Mouse (Mus musculus): ENCODE measurements around the gene Trim63.
A peak's percentile ranks its signal among the peaks of the same experiment; 100 is the strongest.

Gene Trim63

DNA sequence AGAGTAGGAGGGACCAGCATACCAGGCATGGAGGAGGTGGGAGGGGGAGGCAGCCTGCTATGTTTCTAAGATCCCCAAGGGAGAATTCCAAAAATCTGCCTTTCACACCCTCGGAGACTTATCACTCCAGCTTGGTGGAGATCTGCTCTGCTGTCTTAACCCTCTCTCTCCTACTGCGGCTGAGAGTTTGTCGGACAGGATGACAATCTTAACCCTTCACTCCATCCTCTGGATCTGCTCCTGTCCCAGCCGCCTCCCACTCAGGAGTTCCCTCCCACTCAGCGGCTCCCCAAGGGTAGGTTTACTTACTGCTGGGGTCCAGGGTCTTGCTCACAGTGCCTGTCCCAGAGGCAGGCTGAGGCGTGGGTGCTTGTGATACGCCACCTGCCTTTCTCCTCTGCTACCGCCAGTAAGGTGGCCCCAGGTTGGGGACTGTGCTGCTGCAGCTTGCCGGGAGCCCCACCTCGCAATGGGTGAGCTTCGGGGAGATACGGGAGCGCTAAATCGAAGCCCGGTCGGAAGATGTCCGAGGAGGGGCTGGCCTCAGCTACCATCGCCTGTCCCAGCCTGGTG is 55.8 kb downstream of the Trim63 start:
- no peak for DNase-seq (ENCODE audit: low spot score)

DNA sequence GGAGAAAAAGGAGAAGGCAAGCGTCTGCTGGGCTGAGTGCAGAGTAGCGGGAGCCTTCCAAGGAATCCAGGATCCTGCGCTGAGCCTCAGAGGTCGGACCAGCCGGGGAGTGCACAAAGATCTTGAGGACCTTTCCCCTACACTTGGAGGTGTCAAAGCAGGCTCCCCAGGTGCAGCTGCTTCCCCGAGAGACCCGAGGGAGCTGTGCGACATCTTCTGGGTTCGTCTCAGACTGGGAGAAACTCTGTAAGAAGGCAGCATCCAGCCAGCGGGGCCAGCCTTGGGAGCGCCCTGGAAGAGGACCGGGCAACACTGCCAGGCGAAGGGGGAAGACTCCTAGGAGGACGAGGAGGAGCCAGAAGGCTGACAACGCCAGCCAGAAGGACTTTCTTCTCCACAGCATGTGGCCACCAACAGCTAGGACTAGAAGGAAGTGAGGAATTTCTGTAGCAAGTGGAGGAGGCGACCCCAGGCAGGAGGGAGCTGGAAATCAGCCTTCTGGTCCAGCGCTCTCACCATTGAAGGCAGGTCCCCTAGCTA is 56.5 kb downstream of the Trim63 start:
- DNase-seq (ENCODE audit: low spot score): no peak

DNA sequence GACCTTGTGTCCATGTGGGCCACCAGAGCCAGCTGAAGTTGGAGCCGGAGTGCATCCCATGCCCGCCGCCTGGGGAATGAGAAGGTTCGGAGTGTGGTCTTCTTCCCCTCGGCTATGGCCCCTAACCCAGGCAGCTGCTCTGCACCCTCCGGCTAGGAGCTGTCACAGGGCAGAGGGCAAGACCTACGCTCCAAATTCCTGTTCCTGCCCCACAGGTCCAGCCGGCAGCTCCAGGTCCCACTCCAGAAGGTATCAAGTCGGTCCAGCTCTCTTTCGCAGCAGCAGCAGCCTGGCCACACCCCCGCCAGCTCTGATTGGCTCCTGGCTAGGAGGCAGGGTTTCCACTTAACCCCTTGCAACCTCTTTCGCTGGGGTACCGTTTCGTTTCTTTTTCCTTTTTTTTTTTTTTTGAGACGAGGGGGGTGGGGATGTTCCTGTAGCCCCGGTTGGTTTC is 57.4 kb downstream of the Trim63 start:
- peak; percentile 88 for DNase-seq (ENCODE audit: low spot score)

DNA sequence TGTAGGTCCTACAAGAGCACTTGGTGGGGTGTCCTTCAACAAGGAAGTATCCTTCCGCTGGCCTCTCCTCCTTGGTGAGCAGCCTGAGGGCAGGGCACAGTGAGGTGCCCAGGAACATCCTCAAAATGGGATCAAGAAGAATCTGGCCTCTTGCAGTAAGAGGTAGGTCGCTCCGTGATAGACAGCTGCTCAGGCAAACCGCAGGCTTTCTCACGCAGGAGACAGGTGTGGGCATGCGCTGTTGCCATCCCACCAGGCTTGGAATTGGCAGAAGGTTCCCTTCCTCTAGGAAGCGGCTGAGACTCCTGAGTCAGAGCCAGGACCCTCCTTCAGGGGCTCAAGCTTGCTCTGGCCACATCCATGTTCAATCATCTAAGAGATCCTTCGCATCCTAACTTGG is 58.4 kb downstream of the Trim63 start:
- DNase-seq (ENCODE audit: low spot score): no peak

DNA sequence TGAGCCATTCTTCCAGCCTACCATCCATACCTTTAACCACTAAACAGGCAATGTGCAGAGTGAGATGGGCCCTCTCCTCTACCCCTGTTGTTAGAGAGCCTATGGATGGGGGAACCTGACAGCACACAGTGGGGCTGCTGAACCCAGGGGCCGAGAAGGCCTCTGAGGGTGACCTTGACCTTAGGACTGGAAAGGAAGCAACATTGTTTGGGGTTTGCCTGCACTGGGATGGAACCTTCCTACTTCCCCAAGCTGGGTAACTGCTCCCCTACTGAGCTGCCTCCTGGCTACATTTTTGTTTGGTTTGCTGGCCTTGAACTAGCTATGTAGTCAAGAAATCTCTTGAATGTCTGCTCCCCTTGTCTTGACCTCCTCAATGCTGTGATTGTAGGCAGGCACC is 59.4 kb downstream of the Trim63 start:
- DNase-seq (ENCODE audit: low spot score): no peak

DNA sequence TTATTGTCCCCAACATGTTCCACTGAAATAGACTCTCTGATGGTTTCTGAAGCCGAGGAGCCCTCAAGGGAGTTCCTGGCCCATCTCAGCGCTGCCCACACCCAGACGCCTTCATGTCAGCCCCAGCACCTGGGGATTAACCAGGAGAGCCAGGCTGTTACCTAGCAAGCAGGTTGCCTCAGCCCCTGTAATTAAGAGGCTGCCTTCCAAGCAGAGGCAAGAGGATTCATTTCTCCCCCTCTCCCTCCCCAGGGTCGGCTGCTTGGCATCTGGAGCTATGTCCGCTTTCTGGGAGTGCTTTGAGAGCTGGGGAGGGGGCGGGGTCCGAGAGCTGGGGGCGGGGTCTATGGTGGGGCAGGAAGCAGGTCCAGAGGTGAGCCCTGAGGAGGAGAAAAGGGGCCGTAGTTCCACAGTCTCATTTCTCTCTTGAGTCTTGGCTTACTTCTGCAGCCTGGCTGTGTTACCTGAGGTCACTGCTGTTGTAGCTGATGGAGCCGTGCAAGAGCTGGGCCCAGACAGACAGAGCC is 63.2 kb downstream of the Trim63 start:
- DNase-seq (ENCODE audit: low spot score): no peak
